Mouse (Mus musculus): ENCODE results near the gene Prdm1.

DNA sequence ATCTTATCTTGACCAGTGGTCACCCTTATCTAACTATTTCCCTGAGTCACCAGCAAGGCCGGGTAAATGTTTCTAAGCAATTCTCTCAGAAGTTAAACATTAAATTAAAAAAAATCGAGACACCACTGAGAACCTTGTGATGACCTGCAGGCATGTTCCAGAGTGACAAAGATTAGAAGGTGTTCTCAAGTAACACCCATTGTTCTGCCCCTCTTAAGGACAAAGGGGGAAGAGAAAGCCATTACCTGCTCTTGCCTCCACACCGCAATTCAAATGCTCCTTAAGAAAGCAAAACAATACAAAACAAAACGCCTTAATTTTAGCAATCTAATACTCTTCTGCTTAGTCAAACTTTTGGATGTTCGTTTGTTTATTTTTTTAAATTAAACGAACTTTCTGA is 8.1 kb downstream of the Prdm1 start:
- TF ChIP-seq POLR2A (IDR thresholded peaks at IDR 0.05; ENCODE audit: control insufficient read depth, extremely low read depth, insufficient read depth, low read length, poor library complexity) (no peak), CTCF (IDR thresholded peaks at IDR 0.05; ENCODE audit: borderline replicate concordance, control insufficient read depth, extremely low read depth, insufficient read depth, low read length, poor library complexity) (no peak)

Data from thymus, adult 2 months (tissue).